Mouse (Mus musculus) bone marrow macrophage, adult 2 months (primary cell): ENCODE measurements at regions not wholly inside any gene's neighbourhood (a gene's known extent, or its start where the extent isn't known, plus 50 kb on each side); places are given as distances from the start of the nearest gene placed in this dataset.

Source experiments
- CTCF ChIP-seq: IDR thresholded peaks from 2 replicates; pipeline ENCODE4 v1.5.1; 2012; ENCODE audit warnings: low read depth, mild to moderate bottlenecking, low read length, moderate library complexity
- POLR2A ChIP-seq: IDR thresholded peaks from 2 replicates; pipeline ENCODE4 v1.6.1; 2012; ENCODE audit warnings: mild to moderate bottlenecking, low read depth, low read length, borderline replicate concordance

DNA sequence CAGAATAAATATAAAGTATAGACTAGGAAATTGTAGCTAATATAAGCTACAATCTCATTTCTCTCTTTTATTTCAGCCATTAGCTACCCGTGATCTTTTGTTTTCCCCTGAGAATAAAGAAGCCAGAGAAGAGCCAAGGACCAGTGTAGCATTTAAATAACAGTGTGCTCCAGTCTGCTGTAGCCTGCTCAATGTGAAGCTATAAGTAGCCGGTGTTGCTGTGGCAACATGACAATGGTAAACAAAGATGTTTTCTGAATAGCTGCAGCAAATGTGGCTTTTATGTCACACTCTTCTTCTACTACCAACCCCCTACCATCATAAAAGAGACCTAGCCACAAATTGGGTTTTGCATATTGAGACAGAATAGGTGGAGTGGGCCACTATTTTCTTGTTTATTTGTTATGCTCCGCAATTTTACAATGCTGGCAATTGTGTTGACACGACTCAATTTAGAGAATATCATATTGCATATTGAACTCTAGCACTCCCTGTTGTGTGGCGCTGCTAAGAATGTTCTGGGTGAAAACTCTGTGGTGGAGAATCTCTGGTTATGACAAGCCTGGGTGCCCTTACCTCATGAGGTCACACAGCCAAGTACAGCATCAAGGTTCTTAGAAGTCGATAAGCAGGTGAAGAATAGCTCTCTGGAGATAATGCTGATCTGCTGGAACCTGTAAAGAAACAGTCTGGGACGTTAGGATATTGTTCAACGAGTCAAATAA, 272.3 kb upstream of the Mmadhc start:
- no peak for TF ChIP-seq CTCF
- TF ChIP-seq POLR2A, result no peak
